Mouse (Mus musculus): ENCODE data around the gene Atp1b2.

- TF ChIP-seq CTCF (IDR thresholded peaks at IDR 0.05; ENCODE audit: low read depth) (no peak), EP300 (IDR thresholded peaks at IDR 0.05; ENCODE audit: low read depth) (no peak)
Observed at GRCm38 (mm10) chr11:69606832-69607231, 1.1 kb upstream of the Atp1b2 start.
